Mouse (Mus musculus) hindbrain, embryonic 16.5 days (tissue): Measurements from ENCODE around the gene Marco. TPM values are rescaled to one million over a fixed set of nuclear protein-coding genes. Genes with fewer than 3 reads are reported as not detected.

ENCODE experiments used
- polyA plus RNA-seq: library from polyadenylated mRNA; unstranded; fragments of >200 nt; fragmentation: Nextera tagmentation; extraction: Ambion mirVana; gene quantifications from 2 replicates; pipeline ENCODE4 v1.2.1, GENCODE M21; 2015

Marco gene
- polyA plus RNA-seq, 1 experiment from 2014 or later = 0.10 TPM

Other genes with a start within 250 kb of the Marco start
- gene Steap3, start 232.3 kb downstream of the Marco start, polyA plus RNA-seq = 4.9 and 5.1 TPM in 2 replicates
- gene C1ql2, start 164.4 kb downstream of the Marco start, polyA plus RNA-seq = 5.4 and 5.8 TPM in 2 replicates
- gene En1, start 97.4 kb upstream of the Marco start, polyA plus RNA-seq = 3.1 and 4.0 TPM in 2 replicates